Mouse (Mus musculus): ENCODE measurements around the gene 1700003F12Rik.

1700003F12Rik gene

GRCm38 (mm10) chr2:154546711-154547110, at the start of gene 1700003F12Rik:
Gene 1700003F12Rik (plus strand): TSS chr2:154547085.
- no peak for DNase-seq (ENCODE audit: low spot score in 2 of 2)

- no peak for DNase-seq (ENCODE audit: low spot score in 2 of 2)
Measured at GRCm38 (mm10) chr2:154498571-154498970, 48.3 kb upstream of the 1700003F12Rik start.

DNA sequence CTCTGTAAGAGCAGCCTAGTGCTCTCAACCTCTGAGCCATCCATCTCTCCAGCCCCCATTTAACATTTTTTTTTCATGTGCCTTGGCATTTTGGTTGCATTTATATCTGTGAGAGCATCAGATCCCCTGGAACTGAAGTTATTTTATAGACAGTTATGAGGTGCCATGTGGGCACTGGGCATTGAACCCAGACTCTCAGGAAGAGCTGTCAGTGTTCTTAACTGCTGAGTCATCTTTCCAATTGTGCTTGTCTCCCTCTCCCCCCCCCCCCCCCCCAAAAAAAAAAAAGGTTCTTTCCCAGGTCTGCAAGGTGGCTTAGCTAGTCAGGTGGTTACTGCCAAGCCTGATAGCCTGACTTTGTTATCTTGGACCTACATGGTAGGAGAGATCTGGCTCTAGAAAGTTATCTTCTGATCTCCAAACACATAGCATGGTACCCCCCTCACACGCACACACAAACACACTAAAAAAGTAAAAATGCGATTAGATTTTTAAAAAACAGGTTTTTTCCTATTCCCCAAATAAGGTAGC, 47.1 kb upstream of the 1700003F12Rik start:
- DNase-seq (ENCODE audit: low spot score in 2 of 2): no peak

GRCm38 (mm10) chr2:154500758-154501157, 46.1 kb upstream of the 1700003F12Rik start:
- no peak for DNase-seq (ENCODE audit: low spot score in 2 of 2)

DNA sequence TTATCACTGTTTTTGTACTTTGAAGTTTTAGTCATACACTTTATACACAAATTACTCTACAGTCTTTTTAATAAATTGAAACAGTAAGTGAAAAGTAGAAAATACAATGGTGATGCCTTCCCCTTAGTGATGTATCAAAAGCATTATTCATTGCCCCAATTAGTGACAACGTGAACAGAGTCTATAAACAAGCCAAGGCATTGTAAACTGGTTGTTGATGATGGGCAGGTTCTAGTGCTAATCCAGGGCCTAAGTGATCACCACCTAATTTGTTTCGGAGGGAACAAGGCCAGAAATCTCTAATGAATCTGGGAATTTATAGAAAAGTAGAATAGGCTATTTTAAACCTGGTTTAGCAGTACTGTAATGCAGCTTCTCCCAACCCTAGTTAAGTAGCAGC, 39.8 kb upstream of the 1700003F12Rik start:
- no peak for DNase-seq (ENCODE audit: low spot score in 2 of 2)

GRCm38 (mm10) chr2:154507566-154508283, 39.2 kb upstream of the 1700003F12Rik start:
- DNase-seq (ENCODE audit: low spot score in 2 of 2): peak in 1 of 2 experiments; percentile 39

DNA sequence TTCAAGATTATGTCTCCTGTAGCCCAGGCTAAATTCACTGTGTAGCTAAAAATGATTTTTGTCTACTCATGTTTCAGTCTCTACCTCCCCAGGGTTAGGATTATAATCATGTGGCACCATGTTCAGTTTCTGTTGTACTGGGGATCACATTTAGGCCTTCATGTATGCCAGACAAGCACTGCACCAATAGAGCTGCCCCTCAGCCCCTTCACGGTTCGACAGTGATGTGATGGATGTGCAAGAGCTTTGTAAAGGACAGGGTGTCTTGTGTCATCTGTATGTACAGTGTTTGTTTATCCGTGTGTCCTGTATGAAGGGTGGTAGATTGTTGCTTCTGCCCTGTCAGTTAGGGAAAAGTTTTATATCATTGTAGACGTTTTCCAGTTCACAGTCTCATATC, 38.4 kb upstream of the 1700003F12Rik start:
- no peak for DNase-seq (ENCODE audit: low spot score in 2 of 2)

DNA sequence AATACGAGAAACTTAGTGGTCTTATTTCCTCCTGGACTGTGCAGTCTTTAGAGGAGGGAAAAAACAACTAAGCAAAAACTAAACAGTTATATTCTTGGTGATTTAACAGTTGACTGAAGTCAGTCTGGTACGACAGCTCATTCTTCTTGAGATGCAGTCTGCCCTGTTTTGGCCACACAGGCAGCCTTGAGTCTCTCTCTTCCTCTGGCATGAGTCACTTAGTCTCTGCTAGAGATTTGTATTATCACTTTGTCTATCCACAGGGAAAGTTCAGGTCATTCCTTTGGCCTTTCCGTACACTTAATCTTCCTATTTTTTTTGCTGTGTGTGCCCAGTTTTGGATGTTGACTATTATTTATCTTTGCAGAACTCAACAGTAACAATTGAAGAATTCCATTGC, 36.7 kb upstream of the 1700003F12Rik start:
- no peak for DNase-seq (ENCODE audit: low spot score in 2 of 2)

DNA sequence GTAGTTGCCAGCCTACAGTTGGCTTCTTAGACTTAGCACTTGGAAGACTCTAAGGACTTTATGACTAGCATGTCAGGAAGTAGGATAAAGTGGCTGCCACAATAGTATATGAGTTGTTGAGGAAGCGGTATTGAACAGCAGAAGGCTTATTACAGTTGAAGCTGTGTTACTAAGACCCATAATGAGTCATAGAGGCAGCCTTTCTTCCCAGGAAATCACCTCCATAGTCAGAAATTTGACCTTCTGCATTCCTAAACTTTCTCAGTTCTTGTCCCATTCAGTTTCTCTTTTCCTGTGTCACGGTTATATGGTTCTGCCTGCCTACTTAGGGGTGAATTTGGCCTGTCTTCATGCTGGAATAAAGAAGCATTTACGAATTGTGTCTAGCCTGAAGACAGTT, 29.9 kb upstream of the 1700003F12Rik start:
- no peak for DNase-seq (ENCODE audit: low spot score in 2 of 2)

DNA sequence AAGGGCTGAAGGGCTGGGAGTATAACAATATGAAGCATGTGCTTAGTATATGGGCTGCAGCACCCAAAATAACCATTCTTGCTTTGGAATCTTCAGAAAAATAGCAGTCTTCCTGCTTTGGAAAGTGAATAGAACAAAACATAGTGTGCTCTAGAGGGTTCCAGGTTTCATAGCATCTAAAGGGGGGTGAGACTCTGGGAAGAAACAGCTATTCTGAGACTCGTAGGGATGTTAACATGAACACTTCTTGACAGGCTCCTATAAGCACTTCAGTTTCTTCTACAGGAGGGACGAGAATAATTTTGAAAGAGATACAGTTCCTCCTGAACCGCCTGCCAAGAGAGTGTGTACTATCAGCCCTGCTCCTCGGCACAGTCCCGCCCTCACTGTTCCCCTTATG, 29.5 kb upstream of the 1700003F12Rik start:
- no peak for DNase-seq (ENCODE audit: low spot score in 2 of 2)

GRCm38 (mm10) chr2:154521449-154521848, 25.4 kb upstream of the 1700003F12Rik start:
- DNase-seq (ENCODE audit: low spot score in 2 of 2): no peak

DNA sequence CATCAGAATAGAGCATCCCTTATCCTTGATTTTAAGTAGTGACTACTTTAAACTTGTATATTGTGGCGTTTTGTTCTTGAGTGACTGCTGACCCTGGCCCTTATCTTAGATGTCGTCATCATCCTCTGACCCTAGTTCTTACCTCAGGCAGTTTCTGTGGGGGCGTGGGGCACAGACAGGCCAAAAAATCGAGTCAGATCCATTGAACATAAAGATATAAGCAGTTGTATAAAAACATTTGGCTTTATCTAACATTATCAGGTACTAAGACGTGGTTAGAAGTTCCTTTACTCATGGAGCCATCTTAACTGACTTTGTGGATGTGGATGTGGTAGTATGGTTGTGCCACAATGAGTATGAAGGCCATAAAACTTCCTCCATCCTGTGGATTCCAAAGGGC, 24.6 kb upstream of the 1700003F12Rik start:
- DNase-seq (ENCODE audit: low spot score in 2 of 2): no peak

DNA sequence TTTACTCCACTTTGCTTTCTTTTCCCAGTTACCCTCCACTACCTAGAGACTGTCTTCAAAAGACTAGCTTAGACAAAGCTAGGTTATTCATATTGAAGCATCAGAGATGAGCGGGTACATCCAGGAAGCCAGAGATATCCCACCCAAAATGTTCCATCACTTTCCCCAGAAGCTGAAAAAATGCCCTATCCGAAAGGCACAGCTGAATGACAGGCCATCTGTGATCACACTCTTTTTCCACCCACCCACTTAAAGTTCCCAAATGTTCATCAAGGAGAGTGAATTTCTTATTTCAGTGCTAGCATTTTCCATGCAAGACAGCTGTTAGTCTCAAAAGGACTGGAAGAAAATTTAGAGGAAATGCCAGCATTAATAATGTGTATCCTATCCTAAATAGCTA, 21.6 kb upstream of the 1700003F12Rik start:
- DNase-seq (ENCODE audit: low spot score in 2 of 2): peak in 1 of 2 experiments; percentile 65

DNA sequence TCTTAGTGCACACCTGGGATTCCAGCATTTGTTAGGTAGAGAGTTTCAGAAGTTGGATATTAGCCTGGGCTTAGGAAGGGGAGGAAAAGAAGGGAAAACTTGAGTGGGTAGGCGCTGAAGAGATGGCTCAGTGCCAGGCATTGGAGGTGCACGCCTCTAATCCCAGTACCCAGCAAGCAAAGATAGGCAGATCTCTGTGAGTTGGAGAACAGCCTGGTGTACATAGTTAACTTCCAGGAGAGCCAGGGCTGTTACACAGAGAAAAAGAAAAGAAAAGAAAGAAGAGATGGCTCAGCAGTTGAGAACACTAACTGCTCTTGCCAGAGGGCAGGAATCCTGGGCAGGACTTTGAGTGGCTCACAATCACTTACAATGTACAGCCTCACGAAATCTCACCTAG, 20.4 kb upstream of the 1700003F12Rik start:
- DNase-seq (ENCODE audit: low spot score in 2 of 2): no peak

DNA sequence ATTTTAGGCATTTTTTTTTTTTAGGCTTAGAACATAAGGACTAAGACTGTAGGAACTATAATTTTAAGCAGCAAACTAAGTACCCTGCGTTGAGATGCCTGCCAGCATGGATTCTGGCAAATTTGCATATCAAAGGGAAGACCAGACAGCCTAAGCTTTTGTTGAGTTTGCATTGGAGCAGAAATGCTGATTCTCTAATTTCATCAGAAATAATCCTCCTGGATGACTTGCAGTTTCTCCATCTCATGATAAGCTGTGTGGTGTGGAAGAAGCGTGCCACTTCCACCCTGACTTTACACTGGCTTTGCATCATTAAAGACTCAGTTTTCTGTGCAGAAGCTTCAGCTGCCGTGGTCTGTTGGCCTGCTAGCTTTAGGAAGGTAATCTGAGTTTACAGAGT, 14.0 kb upstream of the 1700003F12Rik start:
- no peak for DNase-seq (ENCODE audit: low spot score in 2 of 2)

GRCm38 (mm10) chr2:154534704-154535270, 12.1 kb upstream of the 1700003F12Rik start:
- peak in 1 of 2 experiments; percentile 30 for DNase-seq (ENCODE audit: low spot score in 2 of 2)

DNA sequence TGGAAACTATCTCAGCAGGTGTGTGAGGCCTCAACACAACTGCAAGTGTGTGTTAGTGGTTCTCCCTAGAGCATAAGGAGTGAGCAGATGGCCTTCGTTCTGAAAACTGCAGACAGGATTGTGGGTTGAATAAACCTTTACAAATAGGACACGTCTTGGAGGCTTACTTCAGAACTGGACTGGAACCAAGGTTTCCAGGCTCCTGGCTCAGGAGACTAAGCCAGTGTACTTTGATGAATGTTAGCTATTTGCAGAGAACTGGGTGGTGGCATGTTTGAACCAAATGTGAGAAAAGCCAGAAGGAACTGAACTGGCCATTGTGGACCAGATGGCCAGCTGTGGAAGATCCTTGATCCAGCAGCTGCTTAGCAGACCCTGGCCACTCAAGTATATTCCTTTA, 8.6 kb upstream of the 1700003F12Rik start:
- peak; percentile 65 to 83 for DNase-seq (ENCODE audit: low spot score in 2 of 2)

- DNase-seq (ENCODE audit: low spot score in 2 of 2): no peak
Measured at GRCm38 (mm10) chr2:154538710-154539109, 8.2 kb upstream of the 1700003F12Rik start.

DNA sequence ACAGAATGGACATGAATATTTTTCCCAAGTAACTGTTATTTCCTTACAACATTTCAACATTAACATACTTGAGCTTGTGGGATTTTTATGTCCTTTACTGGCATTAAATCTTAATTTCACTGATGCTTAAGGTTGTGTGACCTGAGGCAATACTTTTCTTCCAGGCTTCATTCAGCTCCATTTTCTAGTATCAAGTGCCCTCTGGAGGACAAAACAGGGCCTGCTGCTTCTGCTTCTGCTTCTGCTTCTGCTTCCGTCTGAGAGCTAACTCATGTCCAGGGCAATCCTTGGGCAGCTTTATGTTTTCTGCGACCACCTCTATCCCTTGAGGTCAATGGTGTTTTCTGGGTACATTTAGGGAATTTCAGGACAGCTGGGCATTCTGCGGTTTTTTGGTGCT, 7.2 kb upstream of the 1700003F12Rik start:
- peak; percentile 68 to 79 for DNase-seq (ENCODE audit: low spot score in 2 of 2)

DNA sequence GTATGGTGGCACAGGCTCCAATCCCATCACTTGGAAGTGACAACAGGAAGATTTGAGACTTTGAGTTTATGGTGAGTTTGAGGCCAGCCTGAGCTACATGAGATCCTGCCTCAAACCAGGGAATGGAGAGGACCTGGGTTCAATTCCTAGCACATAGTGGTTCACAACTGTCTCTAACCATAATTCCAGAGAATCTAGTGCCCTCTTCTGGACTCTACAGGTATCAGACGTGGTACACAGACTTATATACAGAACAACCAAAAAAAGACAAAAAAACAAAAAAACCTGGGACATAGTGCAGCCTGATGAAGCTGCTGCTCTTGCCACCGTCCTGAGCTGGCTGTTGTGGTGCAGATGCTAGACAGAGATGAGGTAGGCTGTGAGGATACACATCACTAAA, 5.3 kb upstream of the 1700003F12Rik start:
- DNase-seq (ENCODE audit: low spot score in 2 of 2): no peak

- peak; percentile 88 to 91 for DNase-seq (ENCODE audit: low spot score in 2 of 2)
Measured at GRCm38 (mm10) chr2:154543567-154544347, 3.1 kb upstream of the 1700003F12Rik start.

DNA sequence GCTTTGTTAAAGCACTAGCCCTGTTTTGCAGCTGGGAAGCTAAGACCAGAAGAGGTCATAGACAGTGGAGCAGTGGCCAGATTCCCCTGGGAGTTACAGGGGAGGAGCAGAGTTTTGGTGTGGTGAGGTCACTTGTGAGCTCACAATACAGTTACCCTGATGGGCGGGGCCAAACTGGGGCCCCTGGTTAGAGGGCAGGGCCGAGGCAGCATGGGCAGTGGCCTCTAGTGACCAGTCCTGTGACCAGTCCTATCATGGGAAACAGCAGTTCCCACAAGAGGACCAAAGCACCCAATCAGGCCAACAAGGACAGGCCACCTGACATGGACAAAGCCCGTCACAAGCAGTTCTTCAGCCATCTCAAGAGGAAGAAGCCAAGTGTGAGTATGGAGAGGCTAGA, 1.8 kb downstream of the 1700003F12Rik start:
- peak; percentile 47 to 68 for DNase-seq (ENCODE audit: low spot score in 2 of 2)
